Mouse (Mus musculus): ENCODE measurements around the gene Pik3c2b.
"Not testable (repeated sequence)": the region's sequence is repeated elsewhere in the genome, so short reads cannot be mapped to it uniquely, and the experiment has no call there.

Gene Pik3c2b

DNA sequence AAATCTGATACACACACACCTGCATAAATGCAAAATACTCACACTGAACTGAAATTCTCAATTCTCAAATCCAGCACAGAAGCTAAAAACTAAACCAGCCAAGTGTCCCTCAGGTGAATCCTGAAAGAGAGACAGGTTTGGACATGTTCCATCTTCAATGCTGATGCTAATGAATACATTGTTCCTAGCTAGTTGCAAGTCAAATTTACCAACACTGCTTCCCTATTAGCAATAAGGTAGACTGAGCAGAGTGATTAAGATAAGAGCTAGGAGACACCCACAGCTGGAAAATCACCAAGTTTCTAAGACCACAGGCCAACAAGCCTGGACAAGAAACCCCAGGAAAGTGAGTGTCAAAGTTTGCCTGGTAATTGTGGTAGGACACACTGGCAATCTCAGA, 26.2 kb upstream of the Pik3c2b start:
- Histone ChIP-seq H3K9me3 (ENCODE audit: low read length) (no peaks in the 10 kb centered on the region), H3K4me3 (replicated peaks; ENCODE audit: low read length) (peak overlapping the region; percentile 82), H3K27me3 (ENCODE audit: insufficient read depth, low read length) (no peaks in the 10 kb centered on the region), H3K36me3 (ENCODE audit: insufficient read depth, low read length) (peaks cover 48% of the 10 kb centered on the region), H3K4me1 (replicated peaks; ENCODE audit: low read depth, low read length) (peaks cover 70% of the 10 kb centered on the region)
- TF ChIP-seq NANOG (IDR thresholded peaks at IDR 0.05; ENCODE audit: borderline replicate concordance, low read length): no peak
- no peak for TF ChIP-seq CTCF (conservative IDR thresholded peaks at IDR 0.05; ENCODE audit: low read length)
- no peak for TF ChIP-seq POU5F1 (IDR thresholded peaks at IDR 0.05; ENCODE audit: borderline replicate concordance, low read length)

DNA sequence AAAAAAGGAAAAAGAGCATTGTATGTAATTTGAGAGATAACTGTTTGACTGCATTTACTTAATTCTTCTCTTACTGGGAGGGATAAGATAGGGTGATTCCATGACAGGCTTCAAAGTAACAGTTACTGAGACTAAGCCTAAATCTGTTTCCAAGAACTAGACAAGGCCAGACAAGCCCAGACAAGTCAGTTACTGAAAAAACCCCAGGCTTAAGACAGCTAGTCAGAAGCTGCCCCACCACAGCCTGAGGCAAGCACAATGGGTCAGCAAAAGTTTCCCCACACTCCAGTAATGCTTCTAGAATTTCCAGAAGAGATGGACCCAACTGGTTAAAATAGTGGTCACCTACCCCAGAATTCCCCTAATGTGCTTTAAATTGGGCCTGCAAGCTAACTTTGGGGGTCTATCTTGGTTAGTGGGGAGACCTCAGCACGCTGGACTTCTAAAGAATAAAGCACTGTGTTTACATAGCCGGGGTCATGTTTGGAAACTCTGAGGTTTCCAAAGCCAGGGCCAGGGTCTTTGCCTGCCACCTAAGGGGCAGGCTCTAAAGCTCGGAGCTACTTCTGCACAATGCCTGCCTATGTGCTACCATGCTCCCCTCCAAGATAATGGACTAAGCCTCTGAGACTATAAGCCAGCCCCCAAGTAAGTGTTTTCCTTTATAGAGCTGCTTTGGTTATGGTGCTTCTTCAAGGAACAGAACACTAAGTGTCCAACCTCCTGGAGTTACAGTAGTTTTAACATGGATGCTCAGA, 25.2 kb upstream of the Pik3c2b start:
- TF ChIP-seq NANOG (IDR thresholded peaks at IDR 0.05; ENCODE audit: borderline replicate concordance, low read length): no peak
- TF ChIP-seq CTCF (conservative IDR thresholded peaks at IDR 0.05; ENCODE audit: low read length): no peak
- no peak for TF ChIP-seq POU5F1 (IDR thresholded peaks at IDR 0.05; ENCODE audit: borderline replicate concordance, low read length)
- peaks cover 63% of the 10 kb centered on the region for H3K4me1 ChIP-seq (replicated peaks; ENCODE audit: low read depth, low read length)
- H3K27me3 ChIP-seq (ENCODE audit: insufficient read depth, low read length): no peaks in the 10 kb centered on the region
- no peaks in the 10 kb centered on the region for H3K9me3 ChIP-seq (ENCODE audit: low read length)
- H3K36me3 ChIP-seq (ENCODE audit: insufficient read depth, low read length): peaks cover 38% of the 10 kb centered on the region
- H3K4me3 ChIP-seq (replicated peaks; ENCODE audit: low read length): peak overlapping the region; percentile 82

DNA sequence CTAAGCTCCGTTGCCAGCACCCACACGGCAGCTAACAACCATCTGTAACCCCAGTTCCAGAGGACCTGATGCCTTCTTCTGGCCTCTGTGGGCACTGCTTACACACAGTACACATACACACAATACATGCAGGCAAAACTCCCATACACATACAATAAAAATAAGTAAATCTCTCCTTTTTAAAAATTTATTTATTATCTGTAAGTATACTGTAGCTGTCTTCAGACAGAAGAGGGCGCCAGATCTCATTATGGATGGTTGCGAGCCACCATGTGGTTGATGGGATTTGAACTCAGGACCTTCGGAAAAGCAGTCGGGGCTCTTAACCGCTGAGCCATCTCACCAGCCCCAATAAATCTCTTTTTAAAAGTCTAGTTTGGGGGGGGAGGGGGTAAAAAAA, 24.1 kb upstream of the Pik3c2b start:
- TF ChIP-seq CTCF (conservative IDR thresholded peaks at IDR 0.05; ENCODE audit: low read length): peak; percentile 38
- TF ChIP-seq NANOG (IDR thresholded peaks at IDR 0.05; ENCODE audit: borderline replicate concordance, low read length): no peak
- Histone ChIP-seq H3K4me3 (replicated peaks; ENCODE audit: low read length) (peak overlapping the region; percentile 82), H3K27me3 (ENCODE audit: insufficient read depth, low read length) (no peaks in the 10 kb centered on the region), H3K9me3 (ENCODE audit: low read length) (no peaks in the 10 kb centered on the region), H3K36me3 (ENCODE audit: insufficient read depth, low read length) (peaks cover 27% of the 10 kb centered on the region), H3K4me1 (replicated peaks; ENCODE audit: low read depth, low read length) (peaks cover 56% of the 10 kb centered on the region)

DNA sequence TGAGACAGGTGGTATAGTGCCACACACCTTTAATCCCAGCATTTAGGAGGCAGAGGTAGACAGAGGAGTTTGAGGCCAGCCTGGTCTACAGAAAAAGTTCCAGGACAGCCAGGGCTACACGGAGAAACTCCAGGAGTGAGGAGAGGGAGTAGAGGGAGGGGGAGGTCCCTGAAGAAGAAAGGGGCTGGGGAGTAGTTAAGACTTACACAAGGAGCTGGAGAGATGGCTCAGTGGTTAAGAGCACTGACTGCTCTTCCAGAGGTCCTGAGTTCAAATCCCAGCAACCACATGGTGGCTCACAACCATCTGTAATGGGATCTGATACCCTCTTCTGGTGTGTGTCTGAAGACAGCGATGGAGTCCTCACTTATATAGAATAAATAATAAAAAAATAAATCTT, 23.5 kb upstream of the Pik3c2b start:
- H3K27me3 ChIP-seq (ENCODE audit: insufficient read depth, low read length); H3K9me3 ChIP-seq (ENCODE audit: low read length); H3K4me3 ChIP-seq (replicated peaks; ENCODE audit: low read length): not testable (repeated sequence)
- peaks cover 60% of the 10 kb centered on the region for H3K4me1 ChIP-seq (replicated peaks; ENCODE audit: low read depth, low read length)
- H3K36me3 ChIP-seq (ENCODE audit: insufficient read depth, low read length): peaks cover 22% of the 10 kb centered on the region

DNA sequence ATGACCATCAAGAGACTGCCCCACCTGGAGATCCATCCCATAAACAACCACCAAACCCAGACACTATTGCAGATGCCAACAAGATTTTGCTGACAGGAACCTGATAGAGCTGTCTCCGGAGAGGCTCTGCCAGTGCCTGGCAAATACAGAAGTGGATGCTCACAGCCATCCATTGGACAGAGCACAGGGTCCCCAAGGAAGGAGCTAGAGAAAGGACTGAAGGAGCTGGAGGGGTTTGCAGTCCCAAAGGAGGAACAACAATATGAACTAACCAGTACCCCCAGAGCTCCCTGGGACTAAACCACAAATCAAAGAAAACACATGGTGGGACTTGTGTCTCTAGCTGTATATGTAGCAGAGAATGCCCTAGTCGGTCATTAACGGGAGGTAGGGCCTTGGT, 21.7 kb upstream of the Pik3c2b start:
- not testable (repeated sequence) for H3K36me3 ChIP-seq (ENCODE audit: insufficient read depth, low read length); H3K27me3 ChIP-seq (ENCODE audit: insufficient read depth, low read length); H3K9me3 ChIP-seq (ENCODE audit: low read length)
- Histone ChIP-seq H3K4me1 (replicated peaks; ENCODE audit: low read depth, low read length) (peaks cover 65% of the 10 kb centered on the region), H3K4me3 (replicated peaks; ENCODE audit: low read length) (peak overlapping the region; percentile 91)

DNA sequence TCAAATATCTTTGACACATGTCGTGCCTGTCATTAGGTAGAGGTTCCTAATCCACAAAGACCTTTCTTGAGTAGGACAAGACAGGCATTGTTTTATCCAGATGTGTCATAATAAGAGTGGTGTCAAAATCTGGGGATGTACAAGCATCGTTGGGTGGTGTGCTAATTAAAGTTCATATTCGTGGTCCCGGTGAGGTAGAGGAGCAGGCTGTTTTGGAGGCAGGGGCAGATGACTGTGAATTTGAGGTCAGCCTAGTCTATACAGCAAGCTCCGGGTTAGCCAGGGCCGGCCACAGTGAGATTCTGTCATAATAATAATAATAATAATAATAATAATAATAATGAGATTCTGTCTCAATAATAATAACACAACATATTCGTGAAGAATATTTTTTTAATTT, 21.0 kb upstream of the Pik3c2b start:
- H3K27me3 ChIP-seq (ENCODE audit: insufficient read depth, low read length): no peaks in the 10 kb centered on the region
- TF ChIP-seq NANOG (IDR thresholded peaks at IDR 0.05; ENCODE audit: borderline replicate concordance, low read length) (no peak), CTCF (conservative IDR thresholded peaks at IDR 0.05; ENCODE audit: low read length) (no peak), POU5F1 (IDR thresholded peaks at IDR 0.05; ENCODE audit: borderline replicate concordance, low read length) (no peak)
- H3K4me3 ChIP-seq (replicated peaks; ENCODE audit: low read length): peak overlapping the region; percentile 91
- no peaks in the 10 kb centered on the region for H3K9me3 ChIP-seq (ENCODE audit: low read length)
- H3K36me3 ChIP-seq (ENCODE audit: insufficient read depth, low read length): peaks cover 4% of the 10 kb centered on the region
- peaks cover 65% of the 10 kb centered on the region for H3K4me1 ChIP-seq (replicated peaks; ENCODE audit: low read depth, low read length)

DNA sequence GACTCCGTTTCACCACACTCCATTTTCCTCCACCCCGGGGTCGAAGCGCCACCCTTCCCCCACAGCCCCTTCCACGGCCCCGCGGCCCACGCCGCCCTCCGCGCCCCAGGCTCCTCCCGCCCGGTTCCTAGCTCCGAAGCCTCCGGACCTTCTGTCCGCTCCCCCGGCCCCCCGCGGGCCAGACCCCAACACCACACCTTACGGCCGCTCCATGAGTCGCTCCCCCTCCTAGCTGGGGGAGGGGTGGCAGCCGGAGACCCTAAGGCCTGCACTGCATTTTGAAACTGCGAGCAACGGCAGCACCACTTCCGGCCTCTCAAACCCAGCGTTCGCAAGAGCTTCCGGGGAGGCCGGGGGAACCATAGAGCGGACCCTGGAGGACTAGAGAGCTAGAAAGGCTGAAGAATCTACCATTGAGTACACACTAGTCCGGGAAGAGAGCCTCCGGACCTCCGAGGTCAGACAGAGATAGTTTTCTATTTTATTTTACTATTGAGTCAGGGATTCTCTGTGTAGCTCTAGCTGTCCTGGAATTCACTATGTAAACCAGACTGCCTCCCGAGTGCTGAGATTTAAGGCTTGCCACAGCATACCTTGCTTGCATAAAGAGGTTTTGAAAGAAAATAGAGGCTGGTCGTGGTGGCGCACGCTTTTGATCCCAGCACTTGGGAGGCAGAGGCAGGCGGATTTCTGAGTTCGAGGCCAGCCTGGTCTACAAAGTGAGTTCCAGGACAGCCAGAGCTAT, 20.2 kb upstream of the Pik3c2b start:
- H3K9me3 ChIP-seq (ENCODE audit: low read length): no peaks in the 10 kb centered on the region

DNA sequence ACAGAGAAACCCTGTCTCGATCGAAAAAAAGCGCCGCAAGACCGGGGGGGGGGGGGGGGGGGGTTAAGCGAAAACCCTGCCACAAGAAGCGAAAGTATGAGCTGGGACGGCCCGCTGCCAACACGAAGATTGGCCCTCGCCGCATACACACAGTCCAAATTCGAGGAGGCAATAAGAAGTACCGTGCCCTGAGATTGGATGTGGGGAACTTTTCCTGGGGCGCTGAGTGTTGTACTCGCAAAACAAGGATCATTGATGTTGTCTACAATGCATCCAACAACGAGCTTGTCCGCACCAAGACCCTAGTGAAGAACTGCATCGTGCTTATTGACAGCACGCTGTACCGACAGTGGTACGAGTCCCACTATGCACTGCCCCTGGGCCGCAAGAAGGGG, 19.7 kb upstream of the Pik3c2b start:
- H3K9me3 ChIP-seq (ENCODE audit: low read length); H3K27me3 ChIP-seq (ENCODE audit: insufficient read depth, low read length); H3K36me3 ChIP-seq (ENCODE audit: insufficient read depth, low read length): not testable (repeated sequence)
- Histone ChIP-seq H3K4me3 (replicated peaks; ENCODE audit: low read length) (peak overlapping the region; percentile 91), H3K4me1 (replicated peaks; ENCODE audit: low read depth, low read length) (peaks cover 51% of the 10 kb centered on the region)

More for the DNA sequence above, 20.2 kb upstream of the Pik3c2b start:
- Histone ChIP-seq H3K27me3 (ENCODE audit: insufficient read depth, low read length) (no peaks in the 10 kb centered on the region), H3K36me3 (ENCODE audit: insufficient read depth, low read length) (peaks cover 4% of the 10 kb centered on the region), H3K4me3 (replicated peaks; ENCODE audit: low read length) (peak overlapping the region; percentile 91), H3K4me1 (replicated peaks; ENCODE audit: low read depth, low read length) (peaks cover 57% of the 10 kb centered on the region)
- no peak for TF ChIP-seq NANOG (IDR thresholded peaks at IDR 0.05; ENCODE audit: borderline replicate concordance, low read length)
- no peak; the same call in 1 of the 2 replicates for TF ChIP-seq POU5F1 (IDR thresholded peaks at IDR 0.05; ENCODE audit: borderline replicate concordance, low read length)
- no peak for TF ChIP-seq CTCF (conservative IDR thresholded peaks at IDR 0.05; ENCODE audit: low read length)

DNA sequence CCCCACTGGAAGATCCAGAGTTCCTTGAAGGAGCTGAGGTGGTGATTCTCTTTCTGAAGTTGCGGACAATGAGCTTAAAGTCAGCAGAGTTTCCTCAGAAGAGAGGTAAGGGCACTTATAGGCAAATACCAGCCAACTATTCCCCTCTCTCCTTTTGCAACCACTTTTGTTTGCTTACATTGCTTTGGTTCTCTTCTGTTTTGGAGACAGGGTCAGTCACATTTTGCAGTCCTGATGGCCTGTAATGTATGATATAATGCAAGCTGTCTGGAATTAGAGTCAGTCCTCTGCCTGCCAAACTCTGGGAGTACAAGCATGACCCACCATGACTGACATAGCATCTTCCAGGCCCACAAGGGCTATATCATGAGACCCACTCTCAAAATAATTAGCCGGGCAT, 18.3 kb upstream of the Pik3c2b start:
- TF ChIP-seq POU5F1 (IDR thresholded peaks at IDR 0.05; ENCODE audit: borderline replicate concordance, low read length): no peak
- TF ChIP-seq CTCF (conservative IDR thresholded peaks at IDR 0.05; ENCODE audit: low read length): no peak
- TF ChIP-seq NANOG (IDR thresholded peaks at IDR 0.05; ENCODE audit: borderline replicate concordance, low read length): no peak
- Histone ChIP-seq H3K9me3 (ENCODE audit: low read length) (no peaks in the 10 kb centered on the region), H3K27me3 (ENCODE audit: insufficient read depth, low read length) (peaks cover 6% of the 10 kb centered on the region), H3K4me1 (replicated peaks; ENCODE audit: low read depth, low read length) (peaks cover 43% of the 10 kb centered on the region), H3K4me3 (replicated peaks; ENCODE audit: low read length) (no peak overlapping the region), H3K36me3 (ENCODE audit: insufficient read depth, low read length) (peaks cover under 1% of the 10 kb centered on the region; the same call in 1 of the 2 replicates)
